Mouse (Mus musculus): ENCODE measurements around the gene Psen2.

DNA sequence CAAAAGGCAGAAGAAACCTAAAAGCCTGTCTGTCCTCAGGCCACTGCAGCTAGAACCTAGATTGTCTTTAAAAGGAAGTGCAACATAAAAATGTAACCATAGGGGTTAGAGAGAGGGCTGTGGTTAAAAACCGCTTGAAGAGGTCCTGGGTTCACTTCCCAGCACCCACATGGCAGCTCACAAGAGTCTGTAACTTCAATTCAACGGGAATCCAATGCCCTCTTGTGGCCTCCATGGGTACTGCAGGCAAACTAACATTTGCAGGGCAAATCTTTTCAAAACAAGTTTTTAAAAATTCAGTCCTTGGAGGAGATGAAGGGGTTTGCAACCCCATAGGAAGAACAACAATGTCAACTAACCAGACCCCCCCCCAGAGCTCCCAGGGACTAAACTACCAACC is 32.7 kb downstream of the Psen2 start:
- TF ChIP-seq TAL1 (IDR thresholded peaks at IDR 0.05; ENCODE audit: low read length) (no peak), GATA1 (IDR thresholded peaks at IDR 0.05; ENCODE audit: low read length) (no peak)

All from erythroblast, embryonic 14.5 days (primary cell).